Mouse (Mus musculus) heart, postnatal 0 days (tissue): Measurements from ENCODE around the gene Dut. TPM values are rescaled to one million over a fixed set of nuclear protein-coding genes. Genes with fewer than 3 reads are reported as not detected.

Experiments used
- ATAC-seq: fragments of 200-750 bp; cut with Nextera tagmentation; 2 replicates; pipeline ENCODE4 v1.8.0; 2017; ENCODE audit warnings: low read depth, moderate number of reproducible peaks, moderate library complexity; ENCODE audit not compliant: insufficient read depth
- DNase-seq: peaks from one replicate; pipeline ENCODE4 v3.0.0-alpha.2; 2016; ENCODE audit warnings: low spot score
- H3K27ac ChIP-seq: fragments of 300-500 bp; sonication (generic); 2 replicates; pipeline ENCODE4 v1.5.1; 2014; ENCODE audit warnings: low read depth, mild to moderate bottlenecking
- H3K27me3 ChIP-seq: fragments of 300-500 bp; sonication (generic); 2 replicates; pipeline ENCODE4 v1.6.1; 2014; ENCODE audit warnings: low read length, mixed read lengths; ENCODE audit not compliant: control insufficient read depth, insufficient read depth
- H3K36me3 ChIP-seq: fragments of 300-500 bp; sonication (generic); replicated peaks from 2 replicates; pipeline ENCODE4 v1.6.1; 2014; ENCODE audit warnings: low read length, mixed read lengths; ENCODE audit not compliant: control insufficient read depth, insufficient read depth
- H3K4me1 ChIP-seq: fragments of 300-500 bp; sonication (generic); 2 replicates; pipeline ENCODE4 v1.6.1; 2014; ENCODE audit warnings: antibody characterized with exemption; ENCODE audit not compliant: control insufficient read depth, insufficient read depth
- H3K4me2 ChIP-seq: fragments of 300-500 bp; sonication (generic); 2 replicates; pipeline ENCODE4 v1.6.1; 2014; ENCODE audit warnings: low read depth, mild to moderate bottlenecking, low read length, moderate library complexity
- H3K4me3 ChIP-seq: fragments of 300-500 bp; sonication (generic); 2 replicates; pipeline ENCODE4 v1.5.1; 2014; ENCODE audit warnings: low read depth, low read length
- H3K9ac ChIP-seq: fragments of 300-500 bp; sonication (generic); replicated peaks from 2 replicates; pipeline ENCODE4 v1.6.1; 2014; ENCODE audit warnings: low read depth, low read length, mixed read lengths
- H3K9me3 ChIP-seq: fragments of 300-500 bp; sonication (generic); replicated peaks from 2 replicates; pipeline ENCODE4 v1.6.1; 2016; ENCODE audit warnings: low read length; ENCODE audit not compliant: control insufficient read depth
- CTCF ChIP-seq: IDR thresholded peaks from 2 replicates; pipeline ENCODE4 v1.5.1; 2016; ENCODE audit warnings: antibody characterized with exemption, control low read depth, low read depth
- EP300 ChIP-seq: IDR thresholded peaks from 2 replicates; pipeline ENCODE4 v1.6.1; 2016; ENCODE audit warnings: antibody characterized with exemption, low read depth
- WGBS: fragments of 180-500 bp; shearing (Covaris S2); extraction: QIAGEN DNeasy Blood & Tissue Kit; methylation state at CpG from one replicate; pipeline ENCODE4 v1.1.7; 2014; 5-methylcytosine and 5-hydroxymethylcytosine counted together
- polyA plus RNA-seq: library from polyadenylated mRNA; unstranded; fragments of >200 nt; fragmentation: Nextera tagmentation; extraction: Ambion mirVana; gene quantifications from 2 replicates; pipeline ENCODE4 v1.2.1, GENCODE M21; 2015
- total RNA-seq: library from RNA; depleted of rRNA; stranded (reverse); fragments of >200 nt; gene quantifications from 2 replicates; pipeline ENCODE4 v1.2.3, GENCODE M21; 2014; ENCODE audit warnings: low replicate concordance

Dut gene
- total and polyA plus RNA-seq, 2 experiments from 2014 or later = 69.1 to 93.0 TPM

GRCm38 (mm10) chr2:125249874-125250273 lies 2.9 kb downstream of the Dut start:
- DNase-seq (no peak), ATAC-seq (no peak)
- Histone ChIP-seq H3K36me3 (peaks cover 37% of the 10 kb centered on the region; the same call in 1 of the 2 replicates), H3K4me3 (no peak overlapping the region), H3K27me3 (no peaks in the 10 kb centered on the region), H3K9ac (no peak overlapping the region), H3K4me1 (peaks cover 12% of the 10 kb centered on the region), H3K27ac (no peak overlapping the region), H3K4me2 (no peak overlapping the region), H3K9me3 (no peaks in the 10 kb centered on the region)
- WGBS = 89% methylated on average over 4 of the region's 4 CpGs
- TF ChIP-seq CTCF (no peak), EP300 (no peak)

GRCm38 (mm10) chr2:125251781-125252180 lies 4.8 kb downstream of the Dut start:
- WGBS = 92% methylated on average over 4 of the region's 4 CpGs
- Histone ChIP-seq H3K9ac (no peak overlapping the region), H3K9me3 (no peaks in the 10 kb centered on the region), H3K27me3 (no peaks in the 10 kb centered on the region), H3K36me3 (peaks cover 49% of the 10 kb centered on the region), H3K27ac (no peak overlapping the region), H3K4me2 (no peak overlapping the region), H3K4me1 (peaks cover 12% of the 10 kb centered on the region), H3K4me3 (no peak overlapping the region)
- DNase-seq (no peak), ATAC-seq (no peak)
- TF ChIP-seq EP300 = no peak
- TF ChIP-seq CTCF = no peak

- H3K9me3 ChIP-seq = no peaks in the 10 kb centered on the region
- DNase-seq = no peak
- no peak overlapping the region for H3K9ac ChIP-seq
- no peak overlapping the region for H3K4me2 ChIP-seq
- ATAC-seq = no peak
- H3K36me3 ChIP-seq = peaks cover 54% of the 10 kb centered on the region
- H3K27me3 ChIP-seq = no peaks in the 10 kb centered on the region
- peak; percentile 55 for TF ChIP-seq CTCF
- TF ChIP-seq EP300 = no peak
- WGBS = 44% methylated on average over 2 of the region's 2 CpGs
- H3K27ac ChIP-seq = 0 out of 2 replicates have a peak overlapping the region, but pooled peaks have one; percentile 15
- peaks cover 12% of the 10 kb centered on the region for H3K4me1 ChIP-seq
- H3K4me3 ChIP-seq = no peak overlapping the region
Measured at GRCm38 (mm10) chr2:125252275-125252674, 5.3 kb downstream of the Dut start.

GRCm38 (mm10) chr2:125253699-125254098 lies 6.7 kb downstream of the Dut start:
- H3K4me2 ChIP-seq = no peak overlapping the region
- WGBS = 93% methylated on average over 6 of the region's 6 CpGs
- peaks cover 65% of the 10 kb centered on the region for H3K36me3 ChIP-seq

GRCm38 (mm10) chr2:125254630-125255029 lies 7.6 kb downstream of the Dut start:
- Histone ChIP-seq H3K27me3 (no peaks in the 10 kb centered on the region), H3K4me1 (no peaks in the 10 kb centered on the region; the same call in 1 of the 2 replicates), H3K36me3 (peaks cover 62% of the 10 kb centered on the region), H3K4me2 (no peak overlapping the region), H3K4me3 (no peak overlapping the region), H3K27ac (no peak overlapping the region), H3K9me3 (no peaks in the 10 kb centered on the region), H3K9ac (no peak overlapping the region)
- no peak for TF ChIP-seq EP300
- no peak for TF ChIP-seq CTCF
- ATAC-seq (no peak), DNase-seq (no peak)
- WGBS = 70% methylated on average over 3 of the region's 3 CpGs

More at GRCm38 (mm10) chr2:125253699-125254098, 6.7 kb downstream of the Dut start:
- Histone ChIP-seq H3K27ac (no peak overlapping the region), H3K9ac (no peak overlapping the region), H3K4me3 (no peak overlapping the region), H3K9me3 (no peaks in the 10 kb centered on the region), H3K27me3 (no peaks in the 10 kb centered on the region), H3K4me1 (peaks cover 4% of the 10 kb centered on the region; the same call in 1 of the 2 replicates)
- ATAC-seq (no peak), DNase-seq (no peak)
- TF ChIP-seq CTCF (no peak), EP300 (no peak)

- ATAC-seq (no peak), DNase-seq (no peak)
- TF ChIP-seq CTCF (no peak), EP300 (no peak)
- Histone ChIP-seq H3K27ac (no peak overlapping the region), H3K27me3 (no peaks in the 10 kb centered on the region), H3K9ac (no peak overlapping the region), H3K36me3 (peaks cover 52% of the 10 kb centered on the region), H3K9me3 (no peaks in the 10 kb centered on the region), H3K4me3 (no peak overlapping the region), H3K4me1 (no peaks in the 10 kb centered on the region; the same call in 1 of the 2 replicates), H3K4me2 (no peak overlapping the region)
- WGBS = 53% methylated on average over 3 of the region's 3 CpGs
Measured at GRCm38 (mm10) chr2:125255886-125256285, 8.9 kb downstream of the Dut start.
